Mouse (Mus musculus) adrenal gland (tissue): ENCODE data around the gene Lnpep.

Experiments used
- intact Hi-C: fragments of 180-260 bp; cut with DNase I; formaldehyde crosslinking; loops from one replicate; pipeline ENCODE4 v1.15.1; 2025
- long read RNA-seq, 2 experiments: library from polyadenylated mRNA; unstranded; transcript quantifications; one replicate each; pipeline ENCODE4 v2.0.0; 2020; ENCODE audit warnings: borderline replicate concordance in 1 of 2; ENCODE audit not compliant: insufficient replicate concordance in 1 of 2

Lnpep gene
- long read RNA-seq, experiment 1, full-length matches to known transcripts = 2 of 6 reads
- long read RNA-seq, experiment 1, partial matches to known transcripts = 2 of 6 reads
- long read RNA-seq, experiment 1, other reads (novel, unspliced or antisense) = 2 of 6 reads
- long read RNA-seq, experiment 2, partial matches to known transcripts = 4 of 11 reads
- long read RNA-seq, experiment 2, other reads (novel, unspliced or antisense) = 6 of 11 reads

- intact Hi-C loops = loop anchor here (10.0 kb wide), 2 partner anchors 50 to 210 kb away; no protein-coding TSS in a partner anchor
These were observed at the start of gene Lnpep for GRCm38 (mm10) chr17:17624957-17625586. Gene Lnpep (minus strand): TSS chr17:17625050.

- intact Hi-C loops = no loop called here
These were observed 31.0 kb upstream of the Lnpep start for GRCm38 (mm10) chr17:17655829-17656176.

- intact Hi-C loops = no loop called here
These were observed 30.4 kb upstream of the Lnpep start for GRCm38 (mm10) chr17:17654997-17655828.

GRCm38 (mm10) chr17:17652570-17652969, 27.7 kb upstream of the Lnpep start:
- intact Hi-C loops = no loop called here

- intact Hi-C loops = loop anchor here (2.0 to 10.0 kb wide), 2 partner anchors 109 to 251 kb away; no protein-coding TSS in a partner anchor
These were observed 20.9 kb upstream of the Lnpep start for GRCm38 (mm10) chr17:17645738-17646137.

GRCm38 (mm10) chr17:17637387-17637786, 12.5 kb upstream of the Lnpep start:
- intact Hi-C loops = no loop called here

- intact Hi-C loops = no loop called here
These were observed 11.3 kb upstream of the Lnpep start for GRCm38 (mm10) chr17:17636147-17636546.

GRCm38 (mm10) chr17:17634033-17634432, 9.2 kb upstream of the Lnpep start:
- intact Hi-C loops = no loop called here

GRCm38 (mm10) chr17:17631985-17632384, 7.1 kb upstream of the Lnpep start:
- intact Hi-C loops = no loop called here

GRCm38 (mm10) chr17:17628237-17628879, 3.5 kb upstream of the Lnpep start:
- intact Hi-C loops = loop anchor here (10.0 kb wide), 2 partner anchors 54 to 206 kb away; no protein-coding TSS in a partner anchor

GRCm38 (mm10) chr17:17627558-17627957, 2.7 kb upstream of the Lnpep start:
- intact Hi-C loops = loop anchor here (10.0 kb wide), 2 partner anchors 53 to 207 kb away; no protein-coding TSS in a partner anchor

- intact Hi-C loops = loop anchor here (10.0 kb wide), 2 partner anchors 51 to 209 kb away; no protein-coding TSS in a partner anchor
These were observed 1.2 kb upstream of the Lnpep start for GRCm38 (mm10) chr17:17625887-17626679.

GRCm38 (mm10) chr17:17624421-17624956, 361 bp downstream of the Lnpep start:
- intact Hi-C loops = loop anchor here (10.0 kb wide), 2 partner anchors 50 to 210 kb away; no protein-coding TSS in a partner anchor

- intact Hi-C loops = loop anchor here (10.0 kb wide), 2 partner anchors 49 to 211 kb away; no protein-coding TSS in a partner anchor
These were observed 895 bp downstream of the Lnpep start for GRCm38 (mm10) chr17:17623890-17624420.

GRCm38 (mm10) chr17:17623221-17623889, 1.5 kb downstream of the Lnpep start:
- intact Hi-C loops = loop anchor here (10.0 kb wide), 2 partner anchors 49 to 211 kb away; no protein-coding TSS in a partner anchor

- intact Hi-C loops = loop anchor here (10.0 kb wide), 2 partner anchors 48 to 212 kb away; no protein-coding TSS in a partner anchor
These were observed 2.3 kb downstream of the Lnpep start for GRCm38 (mm10) chr17:17622576-17622975.

- intact Hi-C loops = loop anchor here (10.0 kb wide), 2 partner anchors 47 to 213 kb away; no protein-coding TSS in a partner anchor
These were observed 3.3 kb downstream of the Lnpep start for GRCm38 (mm10) chr17:17621586-17621985.

- intact Hi-C loops = no loop called here
These were observed 6.4 kb downstream of the Lnpep start for GRCm38 (mm10) chr17:17618463-17618862.
